Mouse (Mus musculus): Measurements from ENCODE around the gene Trim65. TPM values are rescaled to one million over a fixed set of nuclear protein-coding genes. Genes with fewer than 3 reads are reported as not detected.

The Trim65 gene
- total RNA-seq (2014; rRNA removed) (8.2 and 9.6 TPM in 2 replicates), polyA plus RNA-seq (2015; fragmentation: Nextera tagmentation; extraction: Ambion mirVana) (2.4 TPM in 2 replicates)

DNA sequence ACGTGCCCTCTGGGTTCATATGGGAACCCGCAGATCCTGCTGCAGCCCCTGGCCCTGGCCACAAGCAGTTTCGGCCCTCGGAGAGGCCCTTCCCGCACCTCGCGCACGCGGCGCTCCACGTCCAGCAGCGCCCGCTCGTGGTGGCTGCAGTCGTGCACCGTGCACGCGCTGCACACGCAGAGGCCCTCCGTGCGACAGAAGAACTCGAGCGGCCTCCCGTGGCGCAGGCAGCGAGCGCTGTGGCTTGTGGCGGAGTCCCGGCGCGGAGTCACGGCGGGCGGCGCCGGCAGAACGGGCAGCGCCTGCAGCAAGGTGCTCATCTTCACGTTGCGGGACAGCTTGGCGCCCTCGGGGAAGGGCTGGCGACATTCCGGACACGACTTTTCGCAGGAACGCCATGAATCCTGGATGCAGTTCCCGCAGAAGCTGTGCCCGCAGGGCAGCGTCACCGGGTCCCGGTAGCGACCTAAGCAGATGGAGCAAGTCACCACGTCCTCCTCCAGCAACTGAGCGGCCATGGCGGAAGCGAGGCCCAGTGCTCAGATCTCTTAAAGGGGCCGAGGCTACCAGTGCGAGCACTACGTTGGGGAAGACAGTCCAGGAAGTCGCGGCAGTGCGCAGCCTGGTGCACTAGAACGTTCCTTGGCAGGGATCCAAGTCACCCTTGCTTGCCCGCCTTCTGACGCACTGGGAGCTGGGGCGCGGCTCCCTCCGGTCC is at the start of gene Trim65:
Trim65 (minus strand) TSS at position 641 of the 718 bp plus-strand sequence.
- H3K4me2 ChIP-seq (ENCODE audit: low read depth, low read length) = peak within 1 kb of the TSS; percentile 65
- H3K9ac ChIP-seq (replicated peaks; ENCODE audit: low read length) = peak within 1 kb of the TSS; percentile 68
- peak; percentile 96 for DNase-seq (ENCODE audit: low spot score)
- peak within 1 kb of the TSS; percentile 47 for H3K4me3 ChIP-seq (ENCODE audit: low read length)
- ATAC-seq = peak; percentile 89
- peak within 1 kb of the TSS; percentile 91 for H3K27ac ChIP-seq
- TF ChIP-seq CTCF (IDR thresholded peaks at IDR 0.05; ENCODE audit: low read depth) = peak; percentile 75
- peaks cover 11% of the 10 kb centered on the region for H3K36me3 ChIP-seq (ENCODE audit: insufficient read depth, low read length)
- WGBS = under 1% methylated on average over 69 of the region's 69 CpGs
- peaks cover 20% of the 10 kb centered on the region for H3K4me1 ChIP-seq (ENCODE audit: insufficient read depth, low read length)
- H3K27me3 ChIP-seq (ENCODE audit: insufficient read depth, low read length) = no peaks in the 10 kb centered on the region
- H3K9me3 ChIP-seq (ENCODE audit: low read length) = no peaks in the 10 kb centered on the region

DNA sequence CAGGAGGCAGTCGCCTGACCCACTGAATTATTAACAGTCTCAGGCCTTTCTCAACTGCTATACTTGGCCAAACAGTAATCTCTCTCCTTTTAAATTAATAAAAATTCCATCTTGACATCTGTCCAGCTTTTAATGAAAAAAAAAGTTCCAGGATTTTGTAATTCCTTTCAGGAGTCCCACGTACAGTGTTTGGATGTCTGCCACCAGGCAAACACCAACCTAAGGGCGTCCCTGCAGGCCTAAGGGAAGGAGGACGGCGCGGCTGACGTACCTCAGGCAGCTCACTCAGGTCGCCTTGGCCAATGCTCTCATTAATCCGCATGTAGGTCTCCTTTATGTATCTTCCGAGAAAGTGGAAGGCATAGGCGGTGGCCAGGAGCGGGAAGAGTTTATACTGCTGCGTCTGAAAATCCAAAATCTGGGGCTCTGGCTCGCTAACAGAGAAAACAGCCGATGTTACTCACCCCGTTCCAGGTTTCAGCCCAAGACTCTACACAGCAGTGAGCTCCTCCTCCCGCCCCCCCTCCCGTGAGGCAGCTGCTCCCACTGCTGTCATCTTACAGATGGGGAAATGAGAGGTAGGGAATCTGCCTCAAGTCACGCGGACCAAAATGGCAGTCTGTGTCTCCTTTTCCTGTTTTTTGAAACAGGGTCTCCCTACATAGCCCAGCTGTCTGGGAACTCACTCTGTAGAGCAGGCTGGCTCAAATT is 47.6 kb upstream of the Trim65 start:
- no peaks in the 10 kb centered on the region for H3K27me3 ChIP-seq (ENCODE audit: insufficient read depth, low read length)
- TF ChIP-seq CTCF (IDR thresholded peaks at IDR 0.05; ENCODE audit: low read depth) = no peak
- no peak overlapping the region for H3K4me2 ChIP-seq (ENCODE audit: low read depth, low read length)
- WGBS = 85% methylated on average over 20 of the region's 20 CpGs
- H3K36me3 ChIP-seq (ENCODE audit: insufficient read depth, low read length) = peaks cover 57% of the 10 kb centered on the region
- no peak overlapping the region for H3K27ac ChIP-seq
- no peak overlapping the region for H3K4me3 ChIP-seq (ENCODE audit: low read length)
- no peak overlapping the region for H3K9ac ChIP-seq (replicated peaks; ENCODE audit: low read length)
- DNase-seq (ENCODE audit: low spot score) = no peak
- no peaks in the 10 kb centered on the region for H3K4me1 ChIP-seq (ENCODE audit: insufficient read depth, low read length)
- no peak for ATAC-seq
- no peaks in the 10 kb centered on the region for H3K9me3 ChIP-seq (ENCODE audit: low read length)

DNA sequence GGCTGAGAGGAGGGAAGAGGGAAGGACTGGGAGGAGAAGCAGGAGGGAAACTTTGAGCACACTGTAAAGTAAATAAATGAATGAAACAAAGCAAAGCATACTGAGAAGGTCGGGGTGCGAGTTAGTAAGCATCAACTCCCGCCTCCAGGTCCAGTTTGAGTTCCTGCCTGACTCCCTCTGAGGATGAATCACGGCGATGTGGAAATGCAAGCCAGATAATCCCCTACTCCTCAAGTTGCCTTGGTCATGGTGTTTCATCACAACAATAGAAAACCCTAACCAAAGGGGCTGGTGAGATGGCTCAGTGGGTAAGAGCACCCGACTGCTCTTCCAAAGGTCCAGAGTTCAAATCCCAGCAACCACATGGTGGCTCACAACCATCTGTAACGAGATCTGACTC is 45.1 kb upstream of the Trim65 start:
- Histone ChIP-seq H3K4me3 (ENCODE audit: low read length) (no peak overlapping the region), H3K27ac (no peak overlapping the region), H3K4me2 (ENCODE audit: low read depth, low read length) (no peak overlapping the region), H3K4me1 (ENCODE audit: insufficient read depth, low read length) (no peaks in the 10 kb centered on the region), H3K9ac (replicated peaks; ENCODE audit: low read length) (no peak overlapping the region), H3K36me3 (ENCODE audit: insufficient read depth, low read length) (peaks cover 75% of the 10 kb centered on the region), H3K27me3 (ENCODE audit: insufficient read depth, low read length) (no peaks in the 10 kb centered on the region), H3K9me3 (ENCODE audit: low read length) (no peaks in the 10 kb centered on the region)
- ATAC-seq = no peak
- 87% methylated on average over 7 of the region's 7 CpGs for WGBS
- TF ChIP-seq CTCF (IDR thresholded peaks at IDR 0.05; ENCODE audit: low read depth) = no peak
- DNase-seq (ENCODE audit: low spot score) = no peak

DNA sequence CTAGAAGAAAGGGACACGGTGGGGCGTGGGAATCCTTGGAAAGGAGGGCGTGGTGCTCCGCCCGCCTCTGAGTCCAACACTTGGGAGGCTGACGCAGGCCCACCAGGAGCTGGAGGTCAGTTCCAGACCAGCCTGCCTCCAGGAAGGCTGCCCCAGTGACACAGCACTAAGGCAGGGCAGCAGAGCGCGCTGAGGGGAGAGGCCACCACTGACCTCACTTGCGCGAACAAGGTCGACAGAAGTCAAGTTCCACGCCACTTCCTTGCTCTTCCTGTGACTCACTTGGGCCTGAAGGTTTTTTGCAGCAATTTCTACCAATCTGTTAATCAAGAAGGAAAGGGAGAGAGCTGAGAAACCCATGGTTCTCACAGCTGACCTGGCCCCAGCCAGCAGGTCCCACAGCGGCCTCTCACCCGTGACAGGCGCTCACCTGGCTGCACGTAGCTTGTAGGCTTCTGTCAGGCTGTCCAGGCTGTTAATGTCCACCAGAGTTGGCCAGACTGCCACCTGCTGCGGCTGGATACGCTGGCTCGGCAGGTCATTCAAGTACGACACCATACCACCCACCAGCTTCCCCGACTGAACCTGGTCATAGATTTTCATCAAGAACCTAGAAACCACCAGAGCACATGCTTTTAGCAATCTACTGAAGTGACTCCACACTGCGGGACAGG is 44.0 kb upstream of the Trim65 start:
- Histone ChIP-seq H3K9me3 (ENCODE audit: low read length) (no peaks in the 10 kb centered on the region), H3K36me3 (ENCODE audit: insufficient read depth, low read length) (peaks cover 64% of the 10 kb centered on the region), H3K4me2 (ENCODE audit: low read depth, low read length) (no peak overlapping the region), H3K27me3 (ENCODE audit: insufficient read depth, low read length) (no peaks in the 10 kb centered on the region), H3K9ac (replicated peaks; ENCODE audit: low read length) (no peak overlapping the region), H3K4me1 (ENCODE audit: insufficient read depth, low read length) (no peaks in the 10 kb centered on the region), H3K4me3 (ENCODE audit: low read length) (no peak overlapping the region), H3K27ac (no peak overlapping the region)
- 92% methylated on average over 22 of the region's 22 CpGs for WGBS
- no peak for DNase-seq (ENCODE audit: low spot score)
- TF ChIP-seq CTCF (IDR thresholded peaks at IDR 0.05; ENCODE audit: low read depth) = no peak
- no peak for ATAC-seq

DNA sequence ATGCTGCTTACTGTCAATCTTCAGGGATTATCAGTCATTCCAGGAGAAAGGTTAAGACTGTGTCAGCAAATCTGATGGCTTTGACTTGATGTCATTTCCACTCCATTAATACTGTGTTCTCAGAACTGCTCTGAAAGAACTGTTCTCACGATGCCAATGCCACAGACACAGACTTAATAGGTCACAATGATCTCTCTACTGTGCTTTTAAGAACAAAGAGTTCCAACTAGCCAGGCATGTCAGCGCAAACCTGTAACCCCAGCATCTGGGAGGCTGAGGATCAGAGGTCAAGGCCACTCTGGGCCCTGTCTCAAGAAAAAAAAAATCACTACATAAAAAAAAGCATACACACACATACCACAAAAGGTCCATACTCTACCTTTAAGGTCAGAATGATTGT is 41.0 kb upstream of the Trim65 start:
- no peak overlapping the region for H3K27ac ChIP-seq
- no peaks in the 10 kb centered on the region for H3K27me3 ChIP-seq (ENCODE audit: insufficient read depth, low read length)
- TF ChIP-seq CTCF (IDR thresholded peaks at IDR 0.05; ENCODE audit: low read depth) = no peak
- no peaks in the 10 kb centered on the region for H3K9me3 ChIP-seq (ENCODE audit: low read length)
- no peak for ATAC-seq
- no peak overlapping the region for H3K9ac ChIP-seq (replicated peaks; ENCODE audit: low read length)
- peaks cover 5% of the 10 kb centered on the region for H3K4me1 ChIP-seq (ENCODE audit: insufficient read depth, low read length)
- no peak overlapping the region for H3K4me2 ChIP-seq (ENCODE audit: low read depth, low read length)
- H3K4me3 ChIP-seq (ENCODE audit: low read length) = no peak overlapping the region
- WGBS = 70% methylated on average over 2 of the region's 2 CpGs
- H3K36me3 ChIP-seq (ENCODE audit: insufficient read depth, low read length) = peaks cover 43% of the 10 kb centered on the region
- DNase-seq (ENCODE audit: low spot score) = no peak

DNA sequence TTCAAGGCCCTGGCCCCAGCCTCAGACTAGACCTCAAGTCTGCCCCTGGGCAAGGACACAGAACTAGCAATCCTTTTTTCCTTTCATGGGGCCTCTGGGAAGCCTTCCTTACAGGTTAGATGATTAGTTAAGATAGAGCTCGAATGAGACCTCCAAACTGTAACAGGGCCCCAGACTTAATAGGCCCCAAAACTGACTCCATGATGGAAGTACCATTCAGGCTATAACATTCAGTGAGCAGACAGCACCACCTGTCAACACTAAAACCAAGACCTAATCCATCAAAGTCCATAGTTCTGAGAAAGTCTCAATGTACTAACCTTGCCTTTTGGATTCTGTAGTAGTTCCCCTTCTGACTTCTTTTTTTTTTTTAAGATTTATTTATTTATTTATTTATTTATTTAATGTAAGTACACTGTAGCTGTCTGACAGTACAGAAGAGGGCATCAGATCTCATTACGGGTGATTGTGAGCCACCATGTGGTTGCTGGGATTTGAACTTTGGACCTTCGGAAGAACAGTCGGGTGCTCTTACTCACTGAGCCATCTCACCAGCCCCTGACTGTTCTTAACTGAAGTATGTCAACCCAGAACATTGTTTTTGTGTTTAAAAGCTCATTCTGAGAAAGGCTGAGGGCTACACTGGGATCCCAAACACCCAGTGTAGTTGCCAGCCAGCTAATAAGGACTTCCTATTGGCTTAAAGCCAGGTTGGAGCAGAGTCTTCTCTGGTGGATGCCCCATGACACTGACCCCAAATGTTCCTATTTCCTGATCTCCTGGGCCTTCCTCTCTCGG is 39.3 kb upstream of the Trim65 start:
- ATAC-seq (no peak), DNase-seq (ENCODE audit: low spot score) (no peak)
- no peak overlapping the region for H3K27ac ChIP-seq
- no peak overlapping the region for H3K9ac ChIP-seq (replicated peaks; ENCODE audit: low read length)
- H3K4me3 ChIP-seq (ENCODE audit: low read length) = no peak overlapping the region
- peaks cover 37% of the 10 kb centered on the region for H3K36me3 ChIP-seq (ENCODE audit: insufficient read depth, low read length)
- 87% methylated on average over 5 of the region's 5 CpGs for WGBS
- peaks cover 6% of the 10 kb centered on the region for H3K4me1 ChIP-seq (ENCODE audit: insufficient read depth, low read length)
- no peaks in the 10 kb centered on the region for H3K27me3 ChIP-seq (ENCODE audit: insufficient read depth, low read length)
- no peak for TF ChIP-seq CTCF (IDR thresholded peaks at IDR 0.05; ENCODE audit: low read depth)
- H3K4me2 ChIP-seq (ENCODE audit: low read depth, low read length) = no peak overlapping the region
- no peaks in the 10 kb centered on the region for H3K9me3 ChIP-seq (ENCODE audit: low read length)

All from hindbrain, postnatal 0 days (tissue).